Mouse (Mus musculus): ENCODE data around the gene Rhoa. TPM values are rescaled to one million over a fixed set of nuclear protein-coding genes. Genes with fewer than 3 reads are reported as not detected.
A peak's percentile ranks its signal among the peaks of the same experiment; 100 is the strongest.

The Rhoa gene
- polyA plus RNA-seq, 1 experiment from 2014 or later = 190 TPM

GRCm38 (mm10) chr9:108342301-108342831 lies 36.4 kb downstream of the Rhoa start:
- Histone ChIP-seq H3K4me2 (ENCODE audit: low read depth, low read length) (peak overlapping the region; percentile 63), H3K4me3 (ENCODE audit: low read depth, low read length) (peak overlapping the region; percentile 94), H3K9me3 (replicated peaks; ENCODE audit: control insufficient read depth, low read length) (no peaks in the 10 kb centered on the region), H3K9ac (ENCODE audit: low read depth, low read length) (peak overlapping the region; percentile 65), H3K36me3 (ENCODE audit: control insufficient read depth, insufficient read depth) (peaks cover 13% of the 10 kb centered on the region), H3K27me3 (ENCODE audit: control insufficient read depth, insufficient read depth, low read depth, low read length) (no peaks in the 10 kb centered on the region), H3K27ac (ENCODE audit: low read length) (peak overlapping the region; percentile 100), H3K4me1 (ENCODE audit: control insufficient read depth, low read depth, low read length) (peaks cover 61% of the 10 kb centered on the region)
- no peak for ATAC-seq (ENCODE audit: low read depth)
- WGBS (ENCODE audit: insufficient replicate concordance) = 9% methylated on average over 5 of the region's 5 CpGs

DNA sequence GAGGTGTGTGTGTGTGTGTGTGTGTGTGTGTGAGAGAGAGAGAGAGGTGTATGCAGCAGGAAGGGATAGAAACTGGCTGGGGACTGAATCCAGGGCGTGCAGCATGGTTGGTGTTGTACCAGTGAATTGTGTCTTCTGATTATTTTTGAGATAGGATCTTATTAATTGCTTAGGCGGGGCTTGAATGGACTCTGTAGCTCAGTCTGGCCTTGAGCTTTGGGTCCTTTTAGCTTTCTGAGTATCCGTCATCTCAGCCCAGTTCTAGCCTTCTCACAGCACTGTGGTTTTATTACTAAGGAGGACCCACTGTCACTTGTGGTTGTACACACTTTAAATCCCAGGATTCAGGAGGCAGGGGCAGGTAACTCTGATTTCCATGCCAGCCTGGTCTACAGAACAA lies 37.4 kb downstream of the Rhoa start:
- H3K27me3 ChIP-seq (ENCODE audit: control insufficient read depth, insufficient read depth, low read depth, low read length) = no peaks in the 10 kb centered on the region
- peak overlapping the region; percentile 100 for H3K27ac ChIP-seq (ENCODE audit: low read length)
- no peaks in the 10 kb centered on the region for H3K9me3 ChIP-seq (replicated peaks; ENCODE audit: control insufficient read depth, low read length)
- H3K9ac ChIP-seq (ENCODE audit: low read depth, low read length) = peak overlapping the region; percentile 54
- H3K4me2 ChIP-seq (ENCODE audit: low read depth, low read length) = peak overlapping the region; percentile 63
- H3K36me3 ChIP-seq (ENCODE audit: control insufficient read depth, insufficient read depth) = peaks cover 13% of the 10 kb centered on the region
- 37% methylated on average over 3 of the region's 3 CpGs for WGBS (ENCODE audit: insufficient replicate concordance)
- H3K4me3 ChIP-seq (ENCODE audit: low read depth, low read length) = no peak overlapping the region
- no peak for ATAC-seq (ENCODE audit: low read depth)
- H3K4me1 ChIP-seq (ENCODE audit: control insufficient read depth, low read depth, low read length) = peaks cover 52% of the 10 kb centered on the region

GRCm38 (mm10) chr9:108343835-108344234 lies 37.9 kb downstream of the Rhoa start:
- Histone ChIP-seq H3K27me3 (ENCODE audit: control insufficient read depth, insufficient read depth, low read depth, low read length) (no peaks in the 10 kb centered on the region), H3K27ac (ENCODE audit: low read length) (peak overlapping the region; percentile 100), H3K4me1 (ENCODE audit: control insufficient read depth, low read depth, low read length) (peaks cover 52% of the 10 kb centered on the region), H3K9me3 (replicated peaks; ENCODE audit: control insufficient read depth, low read length) (no peaks in the 10 kb centered on the region), H3K4me2 (ENCODE audit: low read depth, low read length) (peak overlapping the region; percentile 63), H3K4me3 (ENCODE audit: low read depth, low read length) (no peak overlapping the region), H3K9ac (ENCODE audit: low read depth, low read length) (peak overlapping the region; percentile 50), H3K36me3 (ENCODE audit: control insufficient read depth, insufficient read depth) (peaks cover 13% of the 10 kb centered on the region)
- no peak for ATAC-seq (ENCODE audit: low read depth)
- WGBS (ENCODE audit: insufficient replicate concordance) = 40% methylated on average over 1 of the region's 1 CpGs

DNA sequence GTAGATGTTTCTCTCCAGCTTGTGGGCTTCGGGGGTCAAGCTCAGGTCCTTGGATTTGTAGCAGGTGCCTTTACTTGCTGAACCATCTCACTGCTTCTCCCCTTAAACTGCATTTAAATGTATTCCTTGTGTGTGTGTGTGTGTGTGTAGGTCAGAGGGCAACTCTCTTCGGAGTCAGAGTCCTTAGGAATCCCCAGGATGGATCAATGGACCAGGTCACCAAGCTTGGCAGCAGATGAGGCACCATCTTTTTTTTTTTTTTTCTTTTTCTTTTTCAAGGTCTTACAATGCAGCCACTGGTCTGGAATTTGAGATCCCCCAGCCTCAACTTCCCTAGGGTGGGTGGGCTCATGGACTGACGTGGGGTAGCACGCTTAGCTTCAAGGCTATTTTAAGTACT lies 38.5 kb downstream of the Rhoa start:
- Histone ChIP-seq H3K36me3 (ENCODE audit: control insufficient read depth, insufficient read depth) (peaks cover 11% of the 10 kb centered on the region), H3K4me2 (ENCODE audit: low read depth, low read length) (peak overlapping the region; percentile 63), H3K9me3 (replicated peaks; ENCODE audit: control insufficient read depth, low read length) (no peaks in the 10 kb centered on the region), H3K4me3 (ENCODE audit: low read depth, low read length) (no peak overlapping the region), H3K27me3 (ENCODE audit: control insufficient read depth, insufficient read depth, low read depth, low read length) (no peaks in the 10 kb centered on the region), H3K4me1 (ENCODE audit: control insufficient read depth, low read depth, low read length) (peaks cover 58% of the 10 kb centered on the region), H3K27ac (ENCODE audit: low read length) (peak overlapping the region; percentile 100), H3K9ac (ENCODE audit: low read depth, low read length) (peak overlapping the region; percentile 50; the same call in 1 of the 2 replicates)
- ATAC-seq (ENCODE audit: low read depth) = no peak
- WGBS (ENCODE audit: insufficient replicate concordance) = 80% methylated on average over 4 of the region's 4 CpGs

GRCm38 (mm10) chr9:108347024-108347423 lies 41.1 kb downstream of the Rhoa start:
- WGBS (ENCODE audit: insufficient replicate concordance) = 4% methylated on average over 11 of the region's 11 CpGs
- ATAC-seq (ENCODE audit: low read depth) = no peak
- H3K4me1 ChIP-seq (ENCODE audit: control insufficient read depth, low read depth, low read length) = peaks cover 56% of the 10 kb centered on the region

DNA sequence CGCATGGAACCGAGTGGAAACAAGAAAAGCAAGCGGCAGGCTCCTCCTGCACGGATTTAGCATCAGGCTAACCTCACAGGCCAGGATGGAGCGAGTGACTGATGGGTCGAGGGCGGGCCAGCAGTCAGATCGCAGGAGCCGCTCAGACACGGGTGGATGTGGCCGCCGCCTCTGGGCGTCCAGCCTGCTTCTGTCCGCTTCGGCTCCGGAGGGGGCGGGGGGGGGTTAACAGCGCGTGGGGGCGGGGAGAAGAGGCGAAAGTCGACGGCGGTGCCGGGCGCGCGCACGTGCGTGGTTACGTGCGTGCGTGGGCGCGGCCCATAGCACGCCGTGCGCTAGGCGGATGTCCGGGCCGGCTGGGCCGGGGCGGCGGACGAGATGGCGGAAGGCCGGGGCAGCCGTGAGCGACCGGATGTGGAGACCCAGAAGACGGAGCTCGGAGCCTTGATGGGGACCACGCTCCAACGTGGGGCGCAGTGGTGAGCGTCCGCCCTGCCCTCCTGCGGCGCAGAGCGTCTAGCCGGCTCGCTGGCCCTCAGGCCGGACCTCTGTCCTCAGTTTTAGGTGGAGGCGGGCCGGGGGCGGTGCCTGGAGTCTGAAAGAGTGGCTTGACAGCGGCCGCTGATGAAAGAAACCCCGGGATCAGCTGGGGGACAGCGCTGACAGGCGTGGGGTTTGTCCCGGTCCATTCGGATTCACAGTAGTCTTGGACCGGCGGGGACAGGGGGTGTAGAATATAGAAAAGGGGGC lies 41.8 kb downstream of the Rhoa start, which contains the start of gene Usp4:
TSS of gene Usp4 (plus strand) at position 314 of the 750 bp plus-strand sequence.
- Histone ChIP-seq H3K27ac (ENCODE audit: low read length) (peak within 1 kb of the TSS; percentile 99), H3K36me3 (ENCODE audit: control insufficient read depth, insufficient read depth) (peaks cover 21% of the 10 kb centered on the region), H3K9ac (ENCODE audit: low read depth, low read length) (peak within 1 kb of the TSS; percentile 88), H3K4me3 (ENCODE audit: low read depth, low read length) (peak within 1 kb of the TSS; percentile 84), H3K27me3 (ENCODE audit: control insufficient read depth, insufficient read depth, low read depth, low read length) (no peaks in the 10 kb centered on the region), H3K9me3 (replicated peaks; ENCODE audit: control insufficient read depth, low read length) (no peaks in the 10 kb centered on the region), H3K4me2 (ENCODE audit: low read depth, low read length) (peak within 1 kb of the TSS; percentile 71), H3K4me1 (ENCODE audit: control insufficient read depth, low read depth, low read length) (peaks cover 49% of the 10 kb centered on the region)
- peak; percentile 91 for ATAC-seq (ENCODE audit: low read depth)
- WGBS (ENCODE audit: insufficient replicate concordance) = under 1% methylated on average over 75 of the region's 75 CpGs

More at GRCm38 (mm10) chr9:108347024-108347423, 41.1 kb downstream of the Rhoa start:
- Histone ChIP-seq H3K4me3 (ENCODE audit: low read depth, low read length) (peak overlapping the region; percentile 84), H3K9ac (ENCODE audit: low read depth, low read length) (peak overlapping the region; percentile 88), H3K4me2 (ENCODE audit: low read depth, low read length) (peak overlapping the region; percentile 71), H3K27ac (ENCODE audit: low read length) (peak overlapping the region; percentile 99), H3K27me3 (ENCODE audit: control insufficient read depth, insufficient read depth, low read depth, low read length) (no peaks in the 10 kb centered on the region), H3K9me3 (replicated peaks; ENCODE audit: control insufficient read depth, low read length) (no peaks in the 10 kb centered on the region), H3K36me3 (ENCODE audit: control insufficient read depth, insufficient read depth) (peaks cover 14% of the 10 kb centered on the region)

DNA sequence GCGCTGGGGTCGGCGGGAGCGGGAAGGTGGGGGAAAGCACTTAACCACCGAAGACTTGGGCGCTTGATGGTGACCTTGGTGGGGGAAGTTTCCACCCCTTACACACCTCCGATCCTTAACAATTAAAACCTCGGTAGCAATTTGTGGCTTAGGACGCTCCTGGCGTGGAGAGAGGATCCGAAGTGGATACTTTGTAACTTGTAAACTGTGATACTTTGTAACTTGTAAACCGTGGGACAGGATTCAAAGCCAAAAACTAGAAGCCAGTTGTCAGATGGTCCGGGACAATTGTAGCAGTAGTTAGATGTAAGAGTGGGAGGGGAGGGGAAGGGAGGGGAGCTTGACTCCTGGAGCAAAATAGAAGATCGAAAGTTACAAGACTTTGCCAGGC lies 42.4 kb downstream of the Rhoa start:
- Histone ChIP-seq H3K9ac (ENCODE audit: low read depth, low read length) (peak overlapping the region; percentile 88), H3K27me3 (ENCODE audit: control insufficient read depth, insufficient read depth, low read depth, low read length) (no peaks in the 10 kb centered on the region), H3K9me3 (replicated peaks; ENCODE audit: control insufficient read depth, low read length) (no peaks in the 10 kb centered on the region), H3K4me1 (ENCODE audit: control insufficient read depth, low read depth, low read length) (peaks cover 44% of the 10 kb centered on the region), H3K4me2 (ENCODE audit: low read depth, low read length) (peak overlapping the region; percentile 71), H3K36me3 (ENCODE audit: control insufficient read depth, insufficient read depth) (peaks cover 27% of the 10 kb centered on the region), H3K4me3 (ENCODE audit: low read depth, low read length) (peak overlapping the region; percentile 84), H3K27ac (ENCODE audit: low read length) (peak overlapping the region; percentile 99)
- WGBS (ENCODE audit: insufficient replicate concordance) = under 1% methylated on average over 14 of the region's 14 CpGs
- ATAC-seq (ENCODE audit: low read depth) = no peak

DNA sequence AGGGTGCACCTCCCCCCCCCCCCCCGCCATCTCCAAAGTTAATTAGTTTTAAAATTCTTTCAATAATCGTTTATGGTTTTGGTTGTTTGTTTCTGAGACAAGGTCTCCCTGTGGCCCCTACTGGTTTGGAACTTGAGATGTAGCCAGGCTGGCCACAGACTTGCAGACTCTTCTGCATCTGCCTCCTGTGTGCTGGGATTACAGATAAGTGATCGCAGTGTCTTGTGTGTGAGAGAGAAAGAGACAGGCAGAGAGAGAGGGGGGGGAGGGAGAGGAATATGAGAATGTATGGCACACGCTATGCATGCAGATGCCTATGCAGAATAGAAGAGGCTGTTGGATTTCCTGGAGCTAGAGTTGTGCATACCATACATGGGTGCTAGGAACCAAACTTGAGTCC lies 43.8 kb downstream of the Rhoa start:
- no peaks in the 10 kb centered on the region for H3K27me3 ChIP-seq (ENCODE audit: control insufficient read depth, insufficient read depth, low read depth, low read length)
- no peaks in the 10 kb centered on the region for H3K9me3 ChIP-seq (replicated peaks; ENCODE audit: control insufficient read depth, low read length)
- H3K36me3 ChIP-seq (ENCODE audit: control insufficient read depth, insufficient read depth) = peaks cover 39% of the 10 kb centered on the region
- WGBS (ENCODE audit: insufficient replicate concordance) = 32% methylated on average over 4 of the region's 4 CpGs
- peak overlapping the region; percentile 88; the same call in 1 of the 2 replicates for H3K9ac ChIP-seq (ENCODE audit: low read depth, low read length)
- H3K27ac ChIP-seq (ENCODE audit: low read length) = no peak overlapping the region
- peaks cover 29% of the 10 kb centered on the region for H3K4me1 ChIP-seq (ENCODE audit: control insufficient read depth, low read depth, low read length)
- peak overlapping the region; percentile 71 for H3K4me2 ChIP-seq (ENCODE audit: low read depth, low read length)
- peak overlapping the region; percentile 84; the same call in 1 of the 2 replicates for H3K4me3 ChIP-seq (ENCODE audit: low read depth, low read length)
- ATAC-seq (ENCODE audit: low read depth) = no peak

DNA sequence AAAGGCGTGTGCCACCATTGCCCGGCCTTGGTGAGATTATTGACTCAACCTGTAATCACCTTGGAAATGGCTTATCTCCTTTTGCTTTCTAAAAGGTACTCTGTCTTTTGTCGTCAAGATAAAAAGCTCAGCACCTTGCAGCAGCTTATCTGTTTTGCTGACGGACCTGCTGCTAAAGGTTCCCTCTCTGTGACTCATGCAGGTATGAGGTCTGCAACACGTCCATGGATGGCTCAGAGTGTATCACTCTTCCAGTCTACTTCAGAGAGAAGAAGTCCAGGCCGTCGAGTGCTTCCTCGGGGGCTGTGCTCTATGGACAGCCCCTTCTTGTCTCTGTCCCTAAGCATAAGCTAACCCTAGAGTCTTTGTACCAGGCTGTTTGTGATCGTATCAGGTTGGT lies 72.3 kb downstream of the Rhoa start:
- H3K9ac ChIP-seq (ENCODE audit: low read depth, low read length) = no peak overlapping the region
- no peaks in the 10 kb centered on the region for H3K27me3 ChIP-seq (ENCODE audit: control insufficient read depth, insufficient read depth, low read depth, low read length)
- ATAC-seq (ENCODE audit: low read depth) = no peak
- H3K4me1 ChIP-seq (ENCODE audit: control insufficient read depth, low read depth, low read length) = no peaks in the 10 kb centered on the region
- H3K4me3 ChIP-seq (ENCODE audit: low read depth, low read length) = no peak overlapping the region
- H3K36me3 ChIP-seq (ENCODE audit: control insufficient read depth, insufficient read depth) = peaks cover 67% of the 10 kb centered on the region
- 77% methylated on average over 9 of the region's 9 CpGs for WGBS (ENCODE audit: insufficient replicate concordance)
- no peak overlapping the region for H3K27ac ChIP-seq (ENCODE audit: low read length)
- no peak overlapping the region for H3K4me2 ChIP-seq (ENCODE audit: low read depth, low read length)
- H3K9me3 ChIP-seq (replicated peaks; ENCODE audit: control insufficient read depth, low read length) = no peaks in the 10 kb centered on the region

All from liver, embryonic 16.5 days (tissue).